Mouse (Mus musculus): Measurements from ENCODE around the gene Sytl2.

DNA sequence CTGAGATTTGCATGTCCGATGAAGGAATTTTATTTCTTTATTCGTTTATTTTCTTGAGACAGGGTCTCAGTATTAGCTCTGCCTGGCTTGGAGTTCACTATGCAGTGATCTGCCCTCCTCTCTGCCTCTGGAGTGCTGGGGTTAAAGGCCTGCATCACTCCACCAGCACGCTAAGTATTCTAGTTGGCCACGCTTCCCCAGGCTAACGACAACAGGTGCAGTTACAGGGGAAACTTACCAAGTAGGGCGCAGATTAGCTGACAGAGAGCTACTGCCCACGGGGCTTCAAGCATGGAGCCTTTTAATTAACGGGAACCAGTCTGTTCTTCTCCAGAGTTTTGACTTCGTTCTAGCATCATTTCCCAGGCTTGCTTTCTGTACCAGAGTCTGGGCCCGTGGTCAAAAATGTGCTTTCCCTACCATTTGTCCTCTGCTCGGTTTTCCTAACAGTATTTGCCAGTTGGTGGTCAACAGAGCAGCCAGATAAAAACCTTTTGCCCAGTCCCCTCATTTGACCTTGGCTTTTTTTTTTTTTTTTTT, 27.4 kb upstream of the Sytl2 start:
- no peak for TF ChIP-seq HCFC1 (IDR thresholded peaks at IDR 0.05; ENCODE audit: borderline replicate concordance, insufficient read depth, low read length)
- no peak for TF ChIP-seq MAFK (IDR thresholded peaks at IDR 0.05; ENCODE audit: insufficient read depth, low read depth, low read length)
- no peak for TF ChIP-seq ZC3H11A (IDR thresholded peaks at IDR 0.05; ENCODE audit: borderline replicate concordance, low read depth, low read length)
- TF ChIP-seq ZNF384 (IDR thresholded peaks at IDR 0.05; ENCODE audit: low read depth, low read length) = no peak
- TF ChIP-seq CHD2 (IDR thresholded peaks at IDR 0.05; ENCODE audit: low read depth, low read length) = no peak

All from ES-E14 (cell line).